In genomic region chr2:9897846-9898245, GRCm38 (mm10) we compare ENCODE assay signal across 19 mouse cellular contexts. TPM values are rescaled to one million over a fixed set of nuclear protein-coding genes. Genes with fewer than 3 reads are reported as not detected.
DNase-seq lines count a peak whose midpoint lies in the region; ATAC-seq and TF ChIP-seq lines count a peak whose summit lies in the region.
"Had no signal": no experiment of that assay in that cellular context is flagged by ENCODE, and none has a peak within 500 bp of the region (broad histone marks: within the 10 kb centered on the region; RNA-seq: fewer than 3 reads in every experiment).

No protein-coding gene starts in this region.

- TF ChIP-seq POLR2A in cerebellum, adult 2 months (IDR thresholded peaks at IDR 0.05; ENCODE audit: borderline replicate concordance, insufficient read depth, low read length): no peak

- peaks cover 3% of the 10 kb centered on the region for H3K4me1 ChIP-seq in hindbrain, embryonic 11.5 days (replicated peaks; ENCODE audit: control insufficient read depth, insufficient read depth, low read length)
- no peaks in the 10 kb centered on the region; the same call in 1 of the 2 replicates for H3K4me1 ChIP-seq in hindbrain, embryonic 14.5 days (replicated peaks; ENCODE audit: control insufficient read depth, insufficient read depth, low read length)
- no peaks in the 10 kb centered on the region for H3K4me1 ChIP-seq in embryonic facial prominence, embryonic 14.5 days (ENCODE audit: control insufficient read depth, insufficient read depth, low read length)
- H3K4me1 ChIP-seq in midbrain, embryonic 10.5 days: peaks cover 47% of the 10 kb centered on the region
- no peaks in the 10 kb centered on the region; the same call in 1 of the 2 replicates for H3K4me1 ChIP-seq in cerebellum, adult 2 months (ENCODE audit: control insufficient read depth, insufficient read depth, low read length)

- no peaks in the 10 kb centered on the region for H3K9me3 ChIP-seq in hindbrain, embryonic 11.5 days (ENCODE audit: control insufficient read depth, low read length)
- no peaks in the 10 kb centered on the region for H3K9me3 ChIP-seq in hindbrain, embryonic 14.5 days (ENCODE audit: control insufficient read depth, low read length)
- no peaks in the 10 kb centered on the region for H3K9me3 ChIP-seq in embryonic facial prominence, embryonic 14.5 days (ENCODE audit: control insufficient read depth, low read length)
- H3K9me3 ChIP-seq in midbrain, embryonic 10.5 days (replicated peaks): no peaks in the 10 kb centered on the region
- H3K9me3 ChIP-seq: kidney, embryonic 15.5 days had no signal

- no peak overlapping the region for H3K9ac ChIP-seq in hindbrain, embryonic 11.5 days (ENCODE audit: low read depth, low read length)
- H3K9ac ChIP-seq in hindbrain, embryonic 14.5 days: no peak overlapping the region
- H3K9ac ChIP-seq in embryonic facial prominence, embryonic 14.5 days (ENCODE audit: low read depth, low read length): no peak overlapping the region
- H3K9ac ChIP-seq: kidney, embryonic 15.5 days; liver, postnatal 0 days had no signal

- H3K4me2 ChIP-seq in hindbrain, embryonic 11.5 days (replicated peaks; ENCODE audit: low read depth, low read length): no peak overlapping the region
- no peak overlapping the region for H3K4me2 ChIP-seq in hindbrain, embryonic 14.5 days (replicated peaks)
- H3K4me2 ChIP-seq in embryonic facial prominence, embryonic 14.5 days (ENCODE audit: low read depth, low read length): no peak overlapping the region
- H3K4me2 ChIP-seq: kidney, embryonic 15.5 days had no signal

- H3K36me3 ChIP-seq in hindbrain, embryonic 11.5 days (ENCODE audit: control insufficient read depth, insufficient read depth, low read length): no peaks in the 10 kb centered on the region
- H3K36me3 ChIP-seq in hindbrain, embryonic 14.5 days (replicated peaks; ENCODE audit: control insufficient read depth, insufficient read depth): no peaks in the 10 kb centered on the region
- no peaks in the 10 kb centered on the region for H3K36me3 ChIP-seq in embryonic facial prominence, embryonic 14.5 days (ENCODE audit: control insufficient read depth, insufficient read depth, low read length)
- no peaks in the 10 kb centered on the region for H3K36me3 ChIP-seq in midbrain, embryonic 10.5 days
- H3K36me3 ChIP-seq: kidney, embryonic 15.5 days had no signal

- peak; percentile 50 for DNase-seq in hindbrain, embryonic 11.5 days (ENCODE audit: low spot score)
- DNase-seq in hindbrain, embryonic 14.5 days (ENCODE audit: low spot score): no peak
- DNase-seq in embryonic facial prominence, embryonic 14.5 days (ENCODE audit: low spot score): no peak
- DNase-seq in midbrain, embryonic 10.5 days (ENCODE audit: low spot score): peak; percentile 20
- peak; percentile 64 for DNase-seq in retina, embryonic 14.5 days (ENCODE audit: low spot score)
- DNase-seq in urinary bladder, postnatal 25 days (ENCODE audit: low spot score): no peak
- no peak for DNase-seq in cerebellum, adult 8-10 months
- DNase-seq in cerebellum, adult 2 months: no peak
- DNase-seq: liver, postnatal 0 days; lung, postnatal 36 days; spleen, adult 18-20 months; thymus, postnatal 25 days had no signal

- no peak overlapping the region for H3K27ac ChIP-seq in hindbrain, embryonic 11.5 days (ENCODE audit: low read depth, low read length)
- H3K27ac ChIP-seq in hindbrain, embryonic 14.5 days: no peak overlapping the region
- H3K27ac ChIP-seq in embryonic facial prominence, embryonic 14.5 days (replicated peaks; ENCODE audit: low read depth, low read length): no peak overlapping the region
- H3K27ac ChIP-seq in midbrain, embryonic 10.5 days (replicated peaks): no peak overlapping the region
- H3K27ac ChIP-seq in cerebellum, adult 2 months (ENCODE audit: insufficient read depth, low read length): no peak overlapping the region
- H3K27ac ChIP-seq: kidney, embryonic 15.5 days had no signal

- no peak for ATAC-seq in hindbrain, embryonic 11.5 days (ENCODE audit: low FRiP score)
- no peak for ATAC-seq in hindbrain, embryonic 14.5 days (ENCODE audit: low FRiP score)
- 0 out of 2 replicates have a peak, but pooled peaks have one; percentile 33 for ATAC-seq in embryonic facial prominence, embryonic 14.5 days (ENCODE audit: low read depth)
- ATAC-seq: liver, postnatal 0 days; Patski had no signal

- H3K4me3 ChIP-seq in hindbrain, embryonic 11.5 days (ENCODE audit: low read depth, low read length): no peak overlapping the region
- H3K4me3 ChIP-seq in hindbrain, embryonic 14.5 days (replicated peaks; ENCODE audit: low read length): no peak overlapping the region
- no peak overlapping the region for H3K4me3 ChIP-seq in embryonic facial prominence, embryonic 14.5 days (ENCODE audit: low read depth, low read length)
- H3K4me3 ChIP-seq in midbrain, embryonic 10.5 days: no peak overlapping the region
- no peak overlapping the region for H3K4me3 ChIP-seq in cerebellum, adult 2 months (replicated peaks; ENCODE audit: insufficient read depth, low read depth, low read length)
- H3K4me3 ChIP-seq: erythroblast, embryonic 14.5 days; kidney, embryonic 15.5 days had no signal

- WGBS in hindbrain, embryonic 11.5 days: 2% methylated on average over 8 of the region's 8 CpGs
- WGBS in hindbrain, embryonic 14.5 days: 3% methylated on average over 8 of the region's 8 CpGs
- 7% methylated on average over 8 of the region's 8 CpGs for WGBS in embryonic facial prominence, embryonic 14.5 days
- 6% methylated on average over 8 of the region's 8 CpGs for WGBS in midbrain, embryonic 10.5 days
- 13% methylated on average over 8 of the region's 8 CpGs for WGBS in cerebellum, adult 2 months

- TF ChIP-seq CTCF in cerebellum, adult 2 months (IDR thresholded peaks at IDR 0.05; ENCODE audit: borderline replicate concordance, insufficient read depth, low read depth, low read length): no peak

- H3K27me3 ChIP-seq in hindbrain, embryonic 11.5 days (ENCODE audit: control insufficient read depth, insufficient read depth, low read length): peaks cover 58% of the 10 kb centered on the region
- peaks cover 71% of the 10 kb centered on the region for H3K27me3 ChIP-seq in hindbrain, embryonic 14.5 days (ENCODE audit: control insufficient read depth, insufficient read depth, low read length)
- peaks cover 74% of the 10 kb centered on the region for H3K27me3 ChIP-seq in embryonic facial prominence, embryonic 14.5 days (replicated peaks; ENCODE audit: control insufficient read depth, insufficient read depth, low read length)
- peaks cover 84% of the 10 kb centered on the region for H3K27me3 ChIP-seq in midbrain, embryonic 10.5 days (ENCODE audit: low read depth, poor library complexity, severe bottlenecking)
- peaks cover 7% of the 10 kb centered on the region; the same call in 1 of the 2 replicates for H3K27me3 ChIP-seq in cerebellum, adult 2 months (ENCODE audit: control insufficient read depth, insufficient read depth, low read length)
- H3K27me3 ChIP-seq: Patski had no signal

RNA-seq across cellular contexts. Expression of gene Gata3, which starts 8.0 kb away (rescaled TPM):
- 18.6 and 22.9 TPM in 2 replicates for polyA plus RNA-seq in hindbrain, embryonic 11.5 days (2014; fragmentation: Nextera tagmentation; extraction: Ambion mirVana)
- 28.2 and 29.0 TPM in 2 replicates for polyA plus RNA-seq in hindbrain, embryonic 14.5 days (2014; fragmentation: Nextera tagmentation; extraction: Ambion mirVana)
- 15.7 and 23.1 TPM in 2 replicates for polyA plus RNA-seq in embryonic facial prominence, embryonic 14.5 days (2014; fragmentation: Nextera tagmentation; extraction: Ambion mirVana)
- 10.5 and 28.2 TPM in 2 replicates for polyA plus RNA-seq in midbrain, embryonic 10.5 days (2016; fragmentation: Nextera tagmentation; extraction: Ambion mirVana)
- polyA plus RNA-seq in cerebellum, adult 2 months (2012; rRNA removed): 1.2 and 1.3 TPM in 2 replicates

RNA-seq across cellular contexts. Expression of gene 9230102O04Rik, which starts 8.5 kb away (rescaled TPM):
- polyA plus RNA-seq in hindbrain, embryonic 11.5 days (2014; fragmentation: Nextera tagmentation; extraction: Ambion mirVana): 1.6 and 3.3 TPM in 2 replicates
- 1.1 and 1.2 TPM in 2 replicates for polyA plus RNA-seq in hindbrain, embryonic 14.5 days (2014; fragmentation: Nextera tagmentation; extraction: Ambion mirVana)
- polyA plus RNA-seq in embryonic facial prominence, embryonic 14.5 days (2014; fragmentation: Nextera tagmentation; extraction: Ambion mirVana): 0.97 TPM in 1 of 2 replicates, not detected in the other
- 0.47 and 1.2 TPM in 2 replicates for polyA plus RNA-seq in midbrain, embryonic 10.5 days (2016; fragmentation: Nextera tagmentation; extraction: Ambion mirVana)
- not detected in 2 replicates for polyA plus RNA-seq in cerebellum, adult 2 months (2012; rRNA removed)
- polyA plus RNA-seq: erythroblast, embryonic 14.5 days; heart, embryonic 16.5 days; intestine, embryonic 14.5 days; limb, embryonic 14.5 days; liver, postnatal 0 days; Patski; stomach, embryonic 16.5 days had no signal

RNA-seq across cellular contexts. Expression of gene 4930412O13Rik, which starts 16.8 kb away (rescaled TPM):
- polyA plus RNA-seq in hindbrain, embryonic 11.5 days (2014; fragmentation: Nextera tagmentation; extraction: Ambion mirVana): 0.24 and 0.71 TPM in 2 replicates
- 0.36 and 0.52 TPM in 2 replicates for polyA plus RNA-seq in hindbrain, embryonic 14.5 days (2014; fragmentation: Nextera tagmentation; extraction: Ambion mirVana)
- polyA plus RNA-seq in embryonic facial prominence, embryonic 14.5 days (2014; fragmentation: Nextera tagmentation; extraction: Ambion mirVana): 0.29 and 0.34 TPM in 2 replicates
- 0.31 and 1.1 TPM in 2 replicates for polyA plus RNA-seq in midbrain, embryonic 10.5 days (2016; fragmentation: Nextera tagmentation; extraction: Ambion mirVana)
- polyA plus RNA-seq in cerebellum, adult 2 months (2012; rRNA removed): 0.30 TPM in 1 of 2 replicates, not detected in the other
- polyA plus RNA-seq: erythroblast, embryonic 14.5 days; heart, embryonic 16.5 days; intestine, embryonic 14.5 days; liver, postnatal 0 days; Patski; stomach, embryonic 16.5 days had no signal

Comparison
In these comparisons a context has a peak if more than half of its experiments do, and no peak if none do; other contexts are left out.
1. DNase-seq: peak in hindbrain, embryonic 11.5 days (single experiment), midbrain, embryonic 10.5 days (single experiment) and retina, embryonic 14.5 days (single experiment); none in hindbrain, embryonic 14.5 days (single experiment), embryonic facial prominence, embryonic 14.5 days (single experiment), urinary bladder, postnatal 25 days (single experiment), cerebellum, adult 8-10 months (single experiment) and cerebellum, adult 2 months (0 of 2).